Mouse (Mus musculus): ENCODE data around the gene Lim2. TPM values are rescaled to one million over a fixed set of nuclear protein-coding genes. Genes with fewer than 3 reads are reported as not detected.
A peak's percentile ranks its signal among the peaks of the same experiment; 100 is the strongest.

The Lim2 gene
- total RNA-seq (2014; rRNA removed): not detected in 2 replicates
- not detected in 2 replicates for polyA plus RNA-seq (2015; fragmentation: Nextera tagmentation; extraction: Ambion mirVana)

GRCm38 (mm10) chr7:43427406-43427805 lies at the start of gene Lim2:
Lim2 (plus strand) TSS chr7:43427670.
- H3K36me3 ChIP-seq (ENCODE audit: insufficient read depth, low read length): no peaks in the 10 kb centered on the region
- H3K9me3 ChIP-seq (ENCODE audit: low read length): no peaks in the 10 kb centered on the region
- no peak within 1 kb of the TSS for H3K4me2 ChIP-seq (ENCODE audit: low read depth, low read length, poor library complexity, severe bottlenecking)
- no peak within 1 kb of the TSS for H3K4me3 ChIP-seq (ENCODE audit: low read depth, low read length)
- ATAC-seq (ENCODE audit: low FRiP score): no peak
- no peaks in the 10 kb centered on the region for H3K27me3 ChIP-seq (ENCODE audit: insufficient read depth, low read length)
- WGBS: 86% methylated on average over 8 of the region's 8 CpGs
- no peak within 1 kb of the TSS for H3K27ac ChIP-seq (ENCODE audit: low read depth, low read length)
- no peak within 1 kb of the TSS for H3K9ac ChIP-seq (replicated peaks; ENCODE audit: low read length, poor library complexity, severe bottlenecking)
- TF ChIP-seq CTCF (IDR thresholded peaks at IDR 0.05): no peak
- no peaks in the 10 kb centered on the region for H3K4me1 ChIP-seq (ENCODE audit: insufficient read depth, low read length)
- no peak for DNase-seq (ENCODE audit: low spot score)

- peak; percentile 87 for TF ChIP-seq CTCF (IDR thresholded peaks at IDR 0.05)
- no peak; the same call in 1 of the 2 replicates for ATAC-seq (ENCODE audit: low FRiP score)
- H3K9ac ChIP-seq (replicated peaks; ENCODE audit: low read length, poor library complexity, severe bottlenecking): no peak overlapping the region
- whole genome bisulfite sequencing: 15% methylated on average over 5 of the region's 5 CpGs
- H3K4me2 ChIP-seq (ENCODE audit: low read depth, low read length, poor library complexity, severe bottlenecking): no peak overlapping the region
- DNase-seq (ENCODE audit: low spot score): peak; percentile 76
- no peaks in the 10 kb centered on the region for H3K36me3 ChIP-seq (ENCODE audit: insufficient read depth, low read length)
- H3K27me3 ChIP-seq (ENCODE audit: insufficient read depth, low read length): no peaks in the 10 kb centered on the region
- no peak overlapping the region for H3K27ac ChIP-seq (ENCODE audit: low read depth, low read length)
- no peaks in the 10 kb centered on the region for H3K9me3 ChIP-seq (ENCODE audit: low read length)
- H3K4me1 ChIP-seq (ENCODE audit: insufficient read depth, low read length): no peaks in the 10 kb centered on the region
- no peak overlapping the region for H3K4me3 ChIP-seq (ENCODE audit: low read depth, low read length)
These were observed 49.2 kb upstream of the Lim2 start for GRCm38 (mm10) chr7:43378226-43378625.

- no peak for TF ChIP-seq CTCF (IDR thresholded peaks at IDR 0.05)
These were observed 34.9 kb upstream of the Lim2 start for GRCm38 (mm10) chr7:43392349-43393121.

GRCm38 (mm10) chr7:43399501-43399900 lies 28.0 kb upstream of the Lim2 start:
- Histone ChIP-seq H3K9ac (replicated peaks; ENCODE audit: low read length, poor library complexity, severe bottlenecking) (no peak overlapping the region), H3K9me3 (ENCODE audit: low read length) (no peaks in the 10 kb centered on the region), H3K36me3 (ENCODE audit: insufficient read depth, low read length) (no peaks in the 10 kb centered on the region), H3K4me1 (ENCODE audit: insufficient read depth, low read length) (no peaks in the 10 kb centered on the region), H3K27me3 (ENCODE audit: insufficient read depth, low read length) (no peaks in the 10 kb centered on the region), H3K4me3 (ENCODE audit: low read depth, low read length) (no peak overlapping the region), H3K27ac (ENCODE audit: low read depth, low read length) (no peak overlapping the region), H3K4me2 (ENCODE audit: low read depth, low read length, poor library complexity, severe bottlenecking) (no peak overlapping the region)
- DNase-seq (ENCODE audit: low spot score) (no peak), ATAC-seq (ENCODE audit: low FRiP score) (no peak)
- no peak for TF ChIP-seq CTCF (IDR thresholded peaks at IDR 0.05)
- 90% methylated on average over 2 of the region's 2 CpGs for WGBS

More at GRCm38 (mm10) chr7:43392349-43393121, 34.9 kb upstream of the Lim2 start:
- Histone ChIP-seq H3K4me3 (ENCODE audit: low read depth, low read length) (no peak overlapping the region), H3K9ac (replicated peaks; ENCODE audit: low read length, poor library complexity, severe bottlenecking) (no peak overlapping the region), H3K4me2 (ENCODE audit: low read depth, low read length, poor library complexity, severe bottlenecking) (no peak overlapping the region), H3K36me3 (ENCODE audit: insufficient read depth, low read length) (no peaks in the 10 kb centered on the region), H3K27ac (ENCODE audit: low read depth, low read length) (no peak overlapping the region), H3K9me3 (ENCODE audit: low read length) (no peaks in the 10 kb centered on the region), H3K27me3 (ENCODE audit: insufficient read depth, low read length) (no peaks in the 10 kb centered on the region), H3K4me1 (ENCODE audit: insufficient read depth, low read length) (no peaks in the 10 kb centered on the region)
- WGBS: 76% methylated on average over 8 of the region's 8 CpGs
- ATAC-seq (ENCODE audit: low FRiP score) (no peak), DNase-seq (ENCODE audit: low spot score) (no peak)

- ATAC-seq (ENCODE audit: low FRiP score) (no peak), DNase-seq (ENCODE audit: low spot score) (no peak)
- no peaks in the 10 kb centered on the region for H3K9me3 ChIP-seq (ENCODE audit: low read length)
- H3K27me3 ChIP-seq (ENCODE audit: insufficient read depth, low read length): no peaks in the 10 kb centered on the region
- 56% methylated on average over 2 of the region's 2 CpGs for WGBS
- H3K4me3 ChIP-seq (ENCODE audit: low read depth, low read length): no peak overlapping the region
- H3K27ac ChIP-seq (ENCODE audit: low read depth, low read length): no peak overlapping the region
- H3K9ac ChIP-seq (replicated peaks; ENCODE audit: low read length, poor library complexity, severe bottlenecking): no peak overlapping the region
- no peak for TF ChIP-seq CTCF (IDR thresholded peaks at IDR 0.05)
- H3K4me2 ChIP-seq (ENCODE audit: low read depth, low read length, poor library complexity, severe bottlenecking): no peak overlapping the region
- H3K4me1 ChIP-seq (ENCODE audit: insufficient read depth, low read length): no peaks in the 10 kb centered on the region
- H3K36me3 ChIP-seq (ENCODE audit: insufficient read depth, low read length): no peaks in the 10 kb centered on the region
These were observed 24.8 kb upstream of the Lim2 start for GRCm38 (mm10) chr7:43402718-43403117.

GRCm38 (mm10) chr7:43407573-43407972 lies 19.9 kb upstream of the Lim2 start:
- H3K36me3 ChIP-seq (ENCODE audit: insufficient read depth, low read length): no peaks in the 10 kb centered on the region
- no peaks in the 10 kb centered on the region for H3K4me1 ChIP-seq (ENCODE audit: insufficient read depth, low read length)
- no peak overlapping the region for H3K4me3 ChIP-seq (ENCODE audit: low read depth, low read length)
- no peak overlapping the region for H3K4me2 ChIP-seq (ENCODE audit: low read depth, low read length, poor library complexity, severe bottlenecking)
- no peak overlapping the region for H3K27ac ChIP-seq (ENCODE audit: low read depth, low read length)
- no peak overlapping the region for H3K9ac ChIP-seq (replicated peaks; ENCODE audit: low read length, poor library complexity, severe bottlenecking)
- 81% methylated on average over 3 of the region's 3 CpGs for WGBS
- H3K9me3 ChIP-seq (ENCODE audit: low read length): no peaks in the 10 kb centered on the region
- no peak for TF ChIP-seq CTCF (IDR thresholded peaks at IDR 0.05)
- DNase-seq (ENCODE audit: low spot score): no peak
- no peak for ATAC-seq (ENCODE audit: low FRiP score)
- no peaks in the 10 kb centered on the region for H3K27me3 ChIP-seq (ENCODE audit: insufficient read depth, low read length)
